Mouse (Mus musculus): Measurements from ENCODE around the gene Camk2b. TPM values are rescaled to one million over a fixed set of nuclear protein-coding genes. Genes with fewer than 3 reads are reported as not detected.

Gene Camk2b
- polyA plus RNA-seq, 1 experiment from 2014 or later: 12.1 TPM

GRCm38 (mm10) chr11:6030650-6031049, 35.5 kb downstream of the Camk2b start:
- ATAC-seq: no peak
- Histone ChIP-seq H3K4me2 (replicated peaks; ENCODE audit: low read depth) (no peak overlapping the region), H3K9me3 (ENCODE audit: control insufficient read depth) (no peaks in the 10 kb centered on the region)

GRCm38 (mm10) chr11:6029790-6030189, 36.4 kb downstream of the Camk2b start:
- H3K4me1 ChIP-seq (replicated peaks; ENCODE audit: control insufficient read depth, insufficient read depth, low read length): peaks cover 7% of the 10 kb centered on the region; the same call in 1 of the 2 replicates
- H3K27ac ChIP-seq (ENCODE audit: low read depth, low read length): no peak overlapping the region
- H3K4me3 ChIP-seq (ENCODE audit: low read depth, low read length): no peak overlapping the region
- H3K4me2 ChIP-seq (replicated peaks; ENCODE audit: low read depth): no peak overlapping the region
- 72% methylated on average over 3 of the region's 3 CpGs for WGBS
- no peaks in the 10 kb centered on the region for H3K36me3 ChIP-seq (ENCODE audit: control insufficient read depth, insufficient read depth)
- H3K9ac ChIP-seq (ENCODE audit: low read depth, low read length): no peak overlapping the region
- no peaks in the 10 kb centered on the region for H3K9me3 ChIP-seq (ENCODE audit: control insufficient read depth)
- TF ChIP-seq CTCF (IDR thresholded peaks at IDR 0.05; ENCODE audit: low read depth): no peak
- no peak for ATAC-seq
- no peaks in the 10 kb centered on the region for H3K27me3 ChIP-seq (replicated peaks; ENCODE audit: control insufficient read depth, insufficient read depth, low read length)

More at GRCm38 (mm10) chr11:6030650-6031049, 35.5 kb downstream of the Camk2b start:
- H3K4me3 ChIP-seq (ENCODE audit: low read depth, low read length): no peak overlapping the region
- peaks cover 7% of the 10 kb centered on the region; the same call in 1 of the 2 replicates for H3K4me1 ChIP-seq (replicated peaks; ENCODE audit: control insufficient read depth, insufficient read depth, low read length)
- no peaks in the 10 kb centered on the region for H3K36me3 ChIP-seq (ENCODE audit: control insufficient read depth, insufficient read depth)
- H3K27ac ChIP-seq (ENCODE audit: low read depth, low read length): no peak overlapping the region
- no peak for TF ChIP-seq CTCF (IDR thresholded peaks at IDR 0.05; ENCODE audit: low read depth)
- H3K27me3 ChIP-seq (replicated peaks; ENCODE audit: control insufficient read depth, insufficient read depth, low read length): no peaks in the 10 kb centered on the region
- H3K9ac ChIP-seq (ENCODE audit: low read depth, low read length): 0 out of 2 replicates have a peak overlapping the region, but pooled peaks have one; percentile 17
- WGBS: 82% methylated on average over 6 of the region's 6 CpGs

- no peaks in the 10 kb centered on the region for H3K27me3 ChIP-seq (replicated peaks; ENCODE audit: control insufficient read depth, insufficient read depth, low read length)
- H3K4me3 ChIP-seq (ENCODE audit: low read depth, low read length): no peak overlapping the region
- H3K36me3 ChIP-seq (ENCODE audit: control insufficient read depth, insufficient read depth): no peaks in the 10 kb centered on the region
- WGBS: 52% methylated on average over 7 of the region's 7 CpGs
- peaks cover 7% of the 10 kb centered on the region; the same call in 1 of the 2 replicates for H3K4me1 ChIP-seq (replicated peaks; ENCODE audit: control insufficient read depth, insufficient read depth, low read length)
- TF ChIP-seq CTCF (IDR thresholded peaks at IDR 0.05; ENCODE audit: low read depth): no peak
- no peak overlapping the region for H3K9ac ChIP-seq (ENCODE audit: low read depth, low read length)
- peak overlapping the region; percentile 21 for H3K27ac ChIP-seq (ENCODE audit: low read depth, low read length)
- ATAC-seq: peak; percentile 32; the same call in 1 of the 2 replicates
- no peaks in the 10 kb centered on the region for H3K9me3 ChIP-seq (ENCODE audit: control insufficient read depth)
- H3K4me2 ChIP-seq (replicated peaks; ENCODE audit: low read depth): peak overlapping the region; percentile 41; the same call in 1 of the 2 replicates
These were observed 37.3 kb downstream of the Camk2b start for GRCm38 (mm10) chr11:6028911-6029310.

- ATAC-seq: no peak
These were observed 39.8 kb downstream of the Camk2b start for GRCm38 (mm10) chr11:6026361-6026760.

GRCm38 (mm10) chr11:6024923-6025652, 41.1 kb downstream of the Camk2b start:
- H3K9me3 ChIP-seq (ENCODE audit: control insufficient read depth): no peaks in the 10 kb centered on the region
- H3K4me2 ChIP-seq (replicated peaks; ENCODE audit: low read depth): no peak overlapping the region
- ATAC-seq: peak; percentile 81
- peaks cover 2% of the 10 kb centered on the region; the same call in 1 of the 2 replicates for H3K4me1 ChIP-seq (replicated peaks; ENCODE audit: control insufficient read depth, insufficient read depth, low read length)
- H3K27ac ChIP-seq (ENCODE audit: low read depth, low read length): peak overlapping the region; percentile 64; the same call in 1 of the 2 replicates
- TF ChIP-seq CTCF (IDR thresholded peaks at IDR 0.05; ENCODE audit: low read depth): no peak
- no peaks in the 10 kb centered on the region for H3K27me3 ChIP-seq (replicated peaks; ENCODE audit: control insufficient read depth, insufficient read depth, low read length)
- no peaks in the 10 kb centered on the region for H3K36me3 ChIP-seq (ENCODE audit: control insufficient read depth, insufficient read depth)
- 52% methylated on average over 12 of the region's 12 CpGs for WGBS
- H3K4me3 ChIP-seq (ENCODE audit: low read depth, low read length): no peak overlapping the region
- no peak overlapping the region for H3K9ac ChIP-seq (ENCODE audit: low read depth, low read length)

More at GRCm38 (mm10) chr11:6026361-6026760, 39.8 kb downstream of the Camk2b start:
- Histone ChIP-seq H3K4me2 (replicated peaks; ENCODE audit: low read depth) (no peak overlapping the region), H3K4me1 (replicated peaks; ENCODE audit: control insufficient read depth, insufficient read depth, low read length) (peaks cover 5% of the 10 kb centered on the region; the same call in 1 of the 2 replicates), H3K27me3 (replicated peaks; ENCODE audit: control insufficient read depth, insufficient read depth, low read length) (no peaks in the 10 kb centered on the region), H3K9me3 (ENCODE audit: control insufficient read depth) (no peaks in the 10 kb centered on the region), H3K36me3 (ENCODE audit: control insufficient read depth, insufficient read depth) (no peaks in the 10 kb centered on the region), H3K4me3 (ENCODE audit: low read depth, low read length) (no peak overlapping the region), H3K9ac (ENCODE audit: low read depth, low read length) (no peak overlapping the region), H3K27ac (ENCODE audit: low read depth, low read length) (no peak overlapping the region)
- 67% methylated on average over 1 of the region's 1 CpGs for WGBS
- peak; percentile 82 for TF ChIP-seq CTCF (IDR thresholded peaks at IDR 0.05; ENCODE audit: low read depth)

GRCm38 (mm10) chr11:6020897-6021839, 45.0 kb downstream of the Camk2b start:
- Histone ChIP-seq H3K4me3 (ENCODE audit: low read depth, low read length) (no peak overlapping the region), H3K9ac (ENCODE audit: low read depth, low read length) (no peak overlapping the region), H3K36me3 (ENCODE audit: control insufficient read depth, insufficient read depth) (no peaks in the 10 kb centered on the region), H3K27me3 (replicated peaks; ENCODE audit: control insufficient read depth, insufficient read depth, low read length) (no peaks in the 10 kb centered on the region), H3K9me3 (ENCODE audit: control insufficient read depth) (no peaks in the 10 kb centered on the region), H3K4me2 (replicated peaks; ENCODE audit: low read depth) (no peak overlapping the region), H3K4me1 (replicated peaks; ENCODE audit: control insufficient read depth, insufficient read depth, low read length) (no peaks in the 10 kb centered on the region), H3K27ac (ENCODE audit: low read depth, low read length) (no peak overlapping the region)
- no peak for ATAC-seq
- 71% methylated on average over 17 of the region's 17 CpGs for WGBS
- no peak for TF ChIP-seq CTCF (IDR thresholded peaks at IDR 0.05; ENCODE audit: low read depth)

Measured in intestine, postnatal 0 days (tissue).